Mouse (Mus musculus) stomach, postnatal 0 days (tissue): ENCODE measurements around the gene Zscan20.

Experiments
- CTCF ChIP-seq: IDR thresholded peaks from 2 replicates; pipeline ENCODE4 v1.5.1; 2016; ENCODE audit warnings: antibody characterized with exemption, low read depth, mild to moderate bottlenecking, moderate library complexity
- EP300 ChIP-seq: optimal IDR thresholded peaks from 2 replicates; pipeline ENCODE3; 2016; ENCODE audit warnings: antibody characterized with exemption

DNA sequence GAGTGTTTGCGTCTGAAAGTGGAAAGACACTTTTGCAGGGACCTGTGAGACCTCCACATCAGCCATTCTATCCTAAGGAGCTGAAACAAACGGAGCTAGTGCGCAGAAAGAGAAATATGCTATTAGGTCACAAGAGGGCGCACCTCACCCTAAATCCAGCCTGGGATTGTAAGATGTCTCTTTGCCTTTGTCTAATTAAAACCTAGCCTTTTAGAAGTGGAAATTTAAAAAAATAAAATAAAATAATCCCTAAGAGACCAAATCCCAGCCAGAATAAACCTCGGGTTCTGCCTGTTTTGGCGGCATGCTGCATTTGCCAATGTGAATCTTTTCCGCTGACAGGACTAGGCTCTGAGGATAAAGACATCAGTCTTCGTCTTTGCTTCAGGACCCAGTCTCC is 3.4 kb upstream of the Zscan20 start:
- TF ChIP-seq CTCF: peak; percentile 88
- no peak for TF ChIP-seq EP300
